Mouse (Mus musculus): Measurements from ENCODE around the gene Nectin1. TPM values are rescaled to one million over a fixed set of nuclear protein-coding genes. Genes with fewer than 3 reads are reported as not detected.

The Nectin1 gene
- total RNA-seq, 2 experiments from 2014 or later = 7.0 to 9.5 TPM

GRCm38 (mm10) chr9:43851154-43851553 is 107.4 kb downstream of the Nectin1 start:
- intact Hi-C loops (cut with DNase I) = no loop called here
- no peak for DNase-seq

GRCm38 (mm10) chr9:43855887-43856286 is 112.1 kb downstream of the Nectin1 start:
- intact Hi-C loops (cut with DNase I) = no loop called here
- DNase-seq = no peak

Measured in heart, postnatal 10 days (tissue).